Mouse (Mus musculus): ENCODE data around the gene Jam2. TPM values are rescaled to one million over a fixed set of nuclear protein-coding genes. Genes with fewer than 3 reads are reported as not detected.

Gene Jam2
- total RNA-seq, 2 experiments from 2014 or later = 20.1 TPM

GRCm38 (mm10) chr16:84779718-84780117, 5.8 kb downstream of the Jam2 start:
- no peak for DNase-seq

GRCm38 (mm10) chr16:84783279-84783678, 9.4 kb downstream of the Jam2 start:
- no peak for DNase-seq

- no peak for DNase-seq
These were observed 11.0 kb downstream of the Jam2 start for GRCm38 (mm10) chr16:84784966-84785365.

DNA sequence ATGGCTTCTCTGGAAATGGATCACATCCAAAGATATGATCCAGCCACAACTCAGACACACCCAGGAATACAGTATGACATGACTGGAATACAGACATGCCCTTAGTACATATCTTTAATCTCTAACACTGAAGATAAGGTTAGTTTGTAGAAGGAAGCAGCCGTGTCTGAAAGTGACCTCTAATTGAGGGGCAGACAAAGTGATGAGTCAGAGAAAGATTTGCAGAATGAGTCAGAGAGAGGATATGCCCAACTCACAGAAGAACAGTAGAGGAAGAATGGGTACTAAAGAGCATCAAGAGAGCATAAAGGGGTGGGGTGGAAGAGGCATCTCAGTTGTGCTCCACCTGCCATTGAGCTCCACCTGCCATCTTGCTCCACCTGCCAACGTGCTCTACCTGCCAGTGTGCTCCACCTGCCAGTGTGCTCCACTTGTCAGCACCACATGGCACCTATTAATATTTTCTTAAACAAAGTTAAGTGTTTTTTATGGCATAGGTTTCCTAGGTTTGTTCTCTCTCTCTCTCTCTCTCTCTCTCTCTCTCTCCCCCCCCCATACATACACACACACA, 16.8 kb downstream of the Jam2 start:
- DNase-seq = no peak

GRCm38 (mm10) chr16:84793401-84793800, 19.5 kb downstream of the Jam2 start:
- DNase-seq = no peak

DNA sequence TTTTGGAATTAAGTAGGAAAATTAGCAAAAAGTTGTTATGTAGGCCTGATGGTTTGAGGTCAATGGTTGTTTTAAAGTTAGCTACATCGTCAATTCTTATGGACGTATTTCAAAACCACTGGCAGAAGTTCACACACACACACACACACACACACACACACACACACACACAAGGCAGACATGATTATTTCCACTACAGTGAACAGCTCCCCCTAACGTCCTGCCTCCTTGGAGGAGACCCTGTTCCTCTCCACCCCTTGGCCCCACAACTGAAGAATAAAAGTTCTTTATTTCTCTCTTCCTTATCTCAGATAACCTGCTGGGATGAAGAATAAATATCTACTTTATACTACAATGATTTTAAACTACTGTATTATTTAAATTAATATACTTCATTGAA, 21.4 kb downstream of the Jam2 start:
- DNase-seq = no peak

GRCm38 (mm10) chr16:84796678-84797077, 22.8 kb downstream of the Jam2 start:
- no peak for DNase-seq

GRCm38 (mm10) chr16:84800038-84800437, 26.1 kb downstream of the Jam2 start:
- DNase-seq = no peak

DNA sequence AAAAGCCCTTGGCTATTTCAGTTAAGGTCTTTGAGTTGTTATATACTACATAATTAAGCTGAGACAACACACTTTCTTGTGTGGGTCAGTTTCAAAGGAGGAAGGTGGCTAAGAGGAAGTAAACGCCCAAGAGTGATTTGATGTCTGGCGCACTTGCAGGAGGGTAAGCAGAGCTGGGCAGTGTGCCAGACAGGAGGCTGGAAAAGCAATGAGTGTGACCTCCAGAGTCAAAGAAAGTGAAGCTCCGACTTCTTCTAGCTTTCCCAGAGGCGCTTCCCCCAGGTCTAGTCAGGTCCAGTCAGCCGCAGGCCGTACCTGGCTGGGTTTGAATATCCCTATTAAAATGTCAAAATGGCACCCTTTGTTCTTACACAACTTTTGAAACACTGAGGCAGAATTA, 28.3 kb downstream of the Jam2 start:
- peak; percentile 73 for DNase-seq

DNA sequence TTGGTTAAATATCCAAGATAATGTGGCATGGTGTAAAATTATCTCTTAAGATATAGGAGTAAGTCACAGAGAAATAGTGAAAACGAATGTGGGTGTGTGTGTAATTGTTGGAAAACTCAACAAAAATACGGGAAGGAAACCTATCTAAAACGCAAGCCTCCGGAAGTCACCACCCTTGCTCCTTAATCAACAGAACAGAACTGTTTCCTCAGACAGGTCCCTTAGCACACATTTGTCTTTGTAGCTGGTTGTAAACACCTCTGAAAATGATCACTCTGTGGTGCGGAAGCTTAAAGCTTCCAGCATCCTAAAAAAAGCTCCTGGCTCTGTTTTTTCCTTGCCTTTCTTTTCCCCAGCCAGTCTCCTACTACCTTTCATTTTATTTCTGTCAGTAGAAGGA, 30.9 kb downstream of the Jam2 start:
- DNase-seq = no peak

- no peak for DNase-seq
These were observed 32.3 kb downstream of the Jam2 start for GRCm38 (mm10) chr16:84806175-84806574.

DNA sequence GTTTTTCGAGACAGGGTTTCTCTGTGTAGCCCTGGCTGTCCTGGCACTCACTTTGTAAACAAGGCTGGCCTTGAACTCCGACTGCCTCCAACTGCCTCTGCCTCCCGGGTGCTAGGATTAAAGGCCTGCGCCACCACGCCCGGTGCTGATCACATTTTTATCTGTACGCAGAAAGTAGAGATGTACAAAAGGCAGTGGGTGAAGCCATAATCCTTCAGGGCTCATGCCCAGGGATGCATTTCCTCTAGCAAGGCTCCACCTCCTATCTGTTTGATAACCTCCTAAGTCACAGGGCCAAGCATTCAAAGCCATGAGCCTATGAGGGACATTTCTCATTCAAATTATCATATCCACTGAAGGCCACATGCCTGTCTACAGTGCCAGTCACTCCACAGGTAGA, 34.0 kb downstream of the Jam2 start:
- no peak for DNase-seq

DNA sequence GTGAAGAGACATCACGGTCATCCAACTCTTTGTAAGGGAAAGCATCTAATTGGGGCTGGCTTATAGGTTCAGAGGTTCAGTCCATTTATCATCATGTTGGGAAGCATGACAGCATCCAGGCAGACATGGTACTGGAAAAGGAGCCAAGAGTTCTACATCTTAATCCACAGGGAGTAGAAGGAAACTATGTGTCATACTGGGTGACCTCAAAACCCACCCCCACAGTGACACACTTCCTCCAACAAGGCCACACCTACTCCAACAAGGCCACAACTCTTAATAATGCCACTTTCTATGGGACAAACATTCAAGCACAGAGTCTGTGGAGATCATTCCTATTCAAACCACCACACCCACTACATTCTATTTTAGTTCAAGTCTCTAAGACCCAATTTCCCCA, 36.3 kb downstream of the Jam2 start:
- DNase-seq = no peak

GRCm38 (mm10) chr16:84813852-84814251, 39.9 kb downstream of the Jam2 start:
- DNase-seq = no peak

GRCm38 (mm10) chr16:84814511-84814910, 40.6 kb downstream of the Jam2 start:
- no peak for DNase-seq

DNA sequence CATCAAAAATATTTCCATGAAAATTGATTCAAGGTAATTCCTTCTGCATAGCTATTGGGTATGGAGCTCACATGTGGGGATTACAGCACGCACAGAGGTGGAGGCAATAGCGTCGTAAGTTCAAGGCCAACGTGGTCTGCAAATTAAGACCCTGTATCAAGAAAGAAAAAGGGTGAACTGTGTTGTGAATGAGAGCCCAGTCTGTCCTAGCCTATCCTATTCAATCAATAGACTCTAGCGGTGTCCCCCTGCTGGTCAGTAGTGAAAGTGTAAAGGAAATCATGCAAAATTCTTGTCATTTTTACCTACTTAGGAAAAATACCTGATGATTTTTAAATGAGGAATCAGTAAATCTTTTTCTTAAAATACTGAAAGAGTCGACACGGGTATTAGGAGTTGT, 43.5 kb downstream of the Jam2 start:
- peak; percentile 50 for DNase-seq

- peak; percentile 46 for DNase-seq
These were observed 51.1 kb downstream of the Jam2 start for GRCm38 (mm10) chr16:84825009-84825408.

GRCm38 (mm10) chr16:84831696-84832095, 57.8 kb downstream of the Jam2 start:
- peak; percentile 41 for DNase-seq

DNA sequence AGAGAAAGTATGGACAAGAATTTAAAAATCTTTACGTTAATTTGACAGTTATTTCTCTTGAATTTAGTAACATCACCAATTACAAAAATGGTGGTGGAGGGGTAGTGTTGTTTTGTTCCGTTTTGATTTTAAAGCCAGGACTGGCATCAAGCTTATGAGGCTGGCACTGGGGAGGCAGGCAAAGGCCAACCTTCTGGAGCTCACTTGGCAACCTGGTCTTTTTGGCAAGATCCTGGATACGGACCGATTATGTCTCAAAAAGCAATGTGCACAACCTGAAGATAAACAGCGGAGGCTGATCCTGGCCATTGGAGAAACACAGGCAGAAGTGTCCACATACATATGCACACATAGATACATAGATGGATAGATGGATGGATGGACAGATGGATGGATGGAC, 58.8 kb downstream of the Jam2 start:
- DNase-seq = peak; percentile 59

- DNase-seq = no peak
These were observed 60.4 kb downstream of the Jam2 start for GRCm38 (mm10) chr16:84834344-84834743.

GRCm38 (mm10) chr16:84834745-84835440, 61.0 kb downstream of the Jam2 start, which contains the start of gene Gabpa:
Gabpa (plus strand) TSS chr16:84834925.
- peak; percentile 94 for DNase-seq

DNA sequence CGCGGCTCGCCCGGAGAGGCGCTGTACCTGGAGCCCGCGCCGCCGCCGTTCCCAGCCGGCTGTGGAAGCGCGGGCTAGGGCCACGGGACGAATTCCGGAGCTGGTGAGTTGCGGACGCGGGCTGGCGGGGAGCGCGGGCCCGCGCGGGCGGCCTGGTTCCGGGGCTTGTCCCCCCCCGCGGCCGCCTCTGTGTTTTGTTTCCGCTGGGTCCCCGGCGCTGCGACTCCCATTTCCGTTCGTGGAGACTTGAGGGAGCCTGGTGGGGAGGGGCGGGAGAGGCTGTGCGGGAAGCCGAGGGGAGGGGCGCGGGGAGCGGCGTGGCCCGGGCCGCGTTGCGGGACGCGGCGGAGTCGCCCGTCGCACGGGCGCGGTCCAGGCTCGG, 61.5 kb downstream of the Jam2 start, which contains the start of gene Atp5j:
Gene Atp5j (minus strand): TSS at position 185 of the 382 bp plus-strand sequence.
- peak; percentile 91 for DNase-seq

- DNase-seq = peak; percentile 75
These were observed 62.2 kb downstream of the Jam2 start for GRCm38 (mm10) chr16:84835823-84836743.
